Mouse (Mus musculus) neural tube, embryonic 13.5 days (tissue): ENCODE measurements around the gene Eml3. TPM values are rescaled to one million over a fixed set of nuclear protein-coding genes. Genes with fewer than 3 reads are reported as not detected.

Experiments
- ATAC-seq: fragments of 200-750 bp; cut with Nextera tagmentation; 2 replicates; pipeline ENCODE4 v1.8.0; 2017; ENCODE audit warnings: low read depth, mild to moderate bottlenecking, moderate TSS enrichment, moderate library complexity
- H3K27ac ChIP-seq: fragments of 300-500 bp; sonication (generic); replicated peaks from 2 replicates; pipeline ENCODE4 v1.5.1; 2015; ENCODE audit warnings: moderate library complexity, mild to moderate bottlenecking, inconsistent platforms
- H3K27me3 ChIP-seq: fragments of 300-500 bp; sonication (generic); 2 replicates; pipeline ENCODE4 v1.6.1; 2015; ENCODE audit warnings: mild to moderate bottlenecking, inconsistent platforms
- H3K36me3 ChIP-seq: fragments of 300-500 bp; sonication (generic); 2 replicates; pipeline ENCODE4 v1.6.1; 2015; ENCODE audit warnings: mild to moderate bottlenecking, inconsistent platforms
- H3K4me1 ChIP-seq: fragments of 300-500 bp; sonication (generic); replicated peaks from 2 replicates; pipeline ENCODE4 v1.6.1; 2015; ENCODE audit warnings: inconsistent platforms
- H3K4me2 ChIP-seq: fragments of 300-500 bp; sonication (generic); 2 replicates; pipeline ENCODE4 v1.6.1; 2015; ENCODE audit warnings: inconsistent platforms, mild to moderate bottlenecking, moderate library complexity
- H3K4me3 ChIP-seq: fragments of 300-500 bp; sonication (generic); 2 replicates; pipeline ENCODE4 v1.5.1; 2015; ENCODE audit warnings: mild to moderate bottlenecking, inconsistent platforms
- H3K9ac ChIP-seq: fragments of 300-500 bp; sonication (generic); 2 replicates; pipeline ENCODE4 v1.6.1; 2015; ENCODE audit warnings: moderate library complexity, mild to moderate bottlenecking, inconsistent platforms
- H3K9me3 ChIP-seq: fragments of 300-500 bp; sonication (generic); 2 replicates; pipeline ENCODE4 v1.6.1; 2016; ENCODE audit warnings: inconsistent platforms
- WGBS: fragments of 180-500 bp; shearing (Covaris S2); methylation state at CpG from one replicate; pipeline ENCODE4 v1.1.7; 2015; 5-methylcytosine and 5-hydroxymethylcytosine counted together
- polyA plus RNA-seq: library from polyadenylated mRNA; unstranded; fragments of >200 nt; fragmentation: Nextera tagmentation; extraction: Ambion mirVana; gene quantifications from 2 replicates; pipeline ENCODE4 v1.2.1, GENCODE M21; 2015

Eml3 gene
- 11.8 and 12.2 TPM in 2 replicates for polyA plus RNA-seq

- no peaks in the 10 kb centered on the region for H3K9me3 ChIP-seq
- under 1% methylated on average over 73 of the region's 74 CpGs for WGBS
- peak; percentile 68 for ATAC-seq
- peaks cover 23% of the 10 kb centered on the region for H3K4me1 ChIP-seq
- H3K27me3 ChIP-seq: no peaks in the 10 kb centered on the region
- H3K4me2 ChIP-seq: peak within 1 kb of the TSS; percentile 71
- peak within 1 kb of the TSS; percentile 54; the same call in 1 of the 2 replicates for H3K27ac ChIP-seq
- peak within 1 kb of the TSS; percentile 54 for H3K4me3 ChIP-seq
- peak within 1 kb of the TSS; percentile 79 for H3K9ac ChIP-seq
- H3K36me3 ChIP-seq: peaks cover 28% of the 10 kb centered on the region
Measured at GRCm38 (mm10) chr19:8929224-8930088, at the start of gene Eml3, which contains the start of gene Rom1. TSS of gene Eml3 (plus strand) at chr19:8929552. TSS of gene Rom1 (minus strand) at chr19:8929356.

GRCm38 (mm10) chr19:8880311-8881033, 48.9 kb upstream of the Eml3 start, which contains the start of gene Uqcc3:
TSS of gene Uqcc3 (minus strand) at chr19:8880923.
- peaks cover 15% of the 10 kb centered on the region for H3K4me1 ChIP-seq
- H3K4me2 ChIP-seq: peak within 1 kb of the TSS; percentile 70
- H3K27me3 ChIP-seq: no peaks in the 10 kb centered on the region
- peak within 1 kb of the TSS; percentile 82 for H3K9ac ChIP-seq
- H3K4me3 ChIP-seq: peak within 1 kb of the TSS; percentile 83
- peak; percentile 98 for ATAC-seq
- H3K9me3 ChIP-seq: no peaks in the 10 kb centered on the region
- WGBS: under 1% methylated on average over 42 of the region's 42 CpGs
- peak within 1 kb of the TSS; percentile 88 for H3K27ac ChIP-seq
- H3K36me3 ChIP-seq: peaks cover 28% of the 10 kb centered on the region

GRCm38 (mm10) chr19:8881034-8881392, 48.3 kb upstream of the Eml3 start:
- ATAC-seq: 0 out of 2 replicates have a peak, but pooled peaks have one; percentile 4
- Histone ChIP-seq H3K27ac (no peak overlapping the region), H3K27me3 (no peaks in the 10 kb centered on the region), H3K4me1 (peaks cover 15% of the 10 kb centered on the region), H3K4me3 (peak overlapping the region; percentile 83), H3K9me3 (no peaks in the 10 kb centered on the region), H3K4me2 (peak overlapping the region; percentile 70), H3K9ac (peak overlapping the region; percentile 82), H3K36me3 (peaks cover 22% of the 10 kb centered on the region)
- WGBS: 12% methylated on average over 3 of the region's 3 CpGs

- ATAC-seq: no peak
Measured at GRCm38 (mm10) chr19:8883616-8884015, 45.7 kb upstream of the Eml3 start, which contains the start of the genes Lbhd1 and Gm49403. TSS of gene Lbhd1 (plus strand) at chr19:8883732. TSS of gene Gm49403 (plus strand) at chr19:8883930.

GRCm38 (mm10) chr19:8886916-8887584, 42.3 kb upstream of the Eml3 start:
- H3K4me2 ChIP-seq: peak overlapping the region; percentile 80
- peaks cover 14% of the 10 kb centered on the region for H3K36me3 ChIP-seq
- no peaks in the 10 kb centered on the region for H3K27me3 ChIP-seq
- WGBS: 56% methylated on average over 1 of the region's 1 CpGs
- no peaks in the 10 kb centered on the region for H3K9me3 ChIP-seq
- no peak overlapping the region for H3K4me3 ChIP-seq
- no peak overlapping the region for H3K9ac ChIP-seq
- no peak for ATAC-seq
- H3K27ac ChIP-seq: no peak overlapping the region
- H3K4me1 ChIP-seq: peaks cover 19% of the 10 kb centered on the region

More at GRCm38 (mm10) chr19:8883616-8884015, 45.7 kb upstream of the Eml3 start, which contains the start of the genes Lbhd1 and Gm49403:
- 83% methylated on average over 3 of the region's 3 CpGs for WGBS
- no peak within 1 kb of the TSS for H3K27ac ChIP-seq
- H3K27me3 ChIP-seq: no peaks in the 10 kb centered on the region
- H3K4me1 ChIP-seq: peaks cover 25% of the 10 kb centered on the region
- H3K9me3 ChIP-seq: no peaks in the 10 kb centered on the region
- no peak within 1 kb of the TSS for H3K9ac ChIP-seq
- H3K4me3 ChIP-seq: no peak within 1 kb of the TSS
- H3K36me3 ChIP-seq: peaks cover 4% of the 10 kb centered on the region
- no peak within 1 kb of the TSS for H3K4me2 ChIP-seq

GRCm38 (mm10) chr19:8887585-8888463, 41.5 kb upstream of the Eml3 start:
- peak overlapping the region; percentile 60 for H3K4me3 ChIP-seq
- H3K9me3 ChIP-seq: no peaks in the 10 kb centered on the region
- peak overlapping the region; percentile 85 for H3K9ac ChIP-seq
- H3K4me1 ChIP-seq: peaks cover 25% of the 10 kb centered on the region
- H3K36me3 ChIP-seq: peaks cover 14% of the 10 kb centered on the region
- H3K4me2 ChIP-seq: peak overlapping the region; percentile 80
- no peaks in the 10 kb centered on the region for H3K27me3 ChIP-seq
- ATAC-seq: no peak
- H3K27ac ChIP-seq: peak overlapping the region; percentile 91
- WGBS: 13% methylated on average over 19 of the region's 19 CpGs

- peak; percentile 95 for ATAC-seq
- H3K27ac ChIP-seq: peak within 1 kb of the TSS; percentile 91
- H3K9me3 ChIP-seq: no peaks in the 10 kb centered on the region
- peaks cover 14% of the 10 kb centered on the region for H3K36me3 ChIP-seq
- peaks cover 31% of the 10 kb centered on the region for H3K4me1 ChIP-seq
- no peaks in the 10 kb centered on the region for H3K27me3 ChIP-seq
- H3K4me2 ChIP-seq: peak within 1 kb of the TSS; percentile 80
- peak within 1 kb of the TSS; percentile 85 for H3K9ac ChIP-seq
- under 1% methylated on average over 58 of the region's 58 CpGs for WGBS
- H3K4me3 ChIP-seq: peak within 1 kb of the TSS; percentile 60
Measured at GRCm38 (mm10) chr19:8888511-8889385, 40.6 kb upstream of the Eml3 start, which contains the start of the genes 1810009A15Rik and Gm49416. TSS of gene 1810009A15Rik (plus strand) at chr19:8888853. TSS of gene Gm49416 (plus strand) at chr19:8888926.

GRCm38 (mm10) chr19:8892829-8893766, 36.3 kb upstream of the Eml3 start, which contains the start of gene Ints5:
TSS of gene Ints5 (plus strand) at chr19:8893005.
- H3K36me3 ChIP-seq: peaks cover 32% of the 10 kb centered on the region
- peak within 1 kb of the TSS; percentile 97 for H3K9ac ChIP-seq
- WGBS: 3% methylated on average over 54 of the region's 54 CpGs
- peak; percentile 21 for ATAC-seq
- no peaks in the 10 kb centered on the region for H3K27me3 ChIP-seq
- H3K9me3 ChIP-seq: no peaks in the 10 kb centered on the region
- peak within 1 kb of the TSS; percentile 85 for H3K4me3 ChIP-seq
- H3K4me2 ChIP-seq: peak within 1 kb of the TSS; percentile 97
- peak within 1 kb of the TSS; percentile 90 for H3K27ac ChIP-seq
- peaks cover 42% of the 10 kb centered on the region for H3K4me1 ChIP-seq

- Histone ChIP-seq H3K4me3 (no peak overlapping the region), H3K4me1 (peaks cover 48% of the 10 kb centered on the region), H3K9me3 (no peaks in the 10 kb centered on the region), H3K36me3 (peaks cover 27% of the 10 kb centered on the region), H3K4me2 (no peak overlapping the region), H3K9ac (0 out of 2 replicates have a peak overlapping the region, but pooled peaks have one; percentile 13), H3K27me3 (no peaks in the 10 kb centered on the region), H3K27ac (no peak overlapping the region)
- ATAC-seq: no peak
- 97% methylated on average over 9 of the region's 9 CpGs for WGBS
Measured at GRCm38 (mm10) chr19:8895397-8895960, 33.9 kb upstream of the Eml3 start.
